Mouse (Mus musculus) left cerebral cortex, postnatal 10 days (tissue): ENCODE results near the gene Fbxo31. TPM values are rescaled to one million over a fixed set of nuclear protein-coding genes. Genes with fewer than 3 reads are reported as not detected.

Experiments
- DNase-seq, 2 experiments: peaks; one replicate each; pipeline ENCODE4 v3.0.0; 2021 to 2022; ENCODE audit warnings: low spot score in 2 of 2, mixed read lengths in 1 of 2; ENCODE audit errors: extremely low spot score in 1 of 2
- intact Hi-C: fragments of 180-260 bp; cut with DNase I; formaldehyde crosslinking; loops from one replicate; pipeline ENCODE4 v1.15.1; 2025
- total RNA-seq, 2 experiments: library from RNA; stranded (reverse); gene quantifications; 2 replicates each; pipeline ENCODE4 v1.2.3; 2021

The Fbxo31 gene
- total RNA-seq, 2 experiments from 2014 or later: 86.1 to 86.4 TPM

DNA sequence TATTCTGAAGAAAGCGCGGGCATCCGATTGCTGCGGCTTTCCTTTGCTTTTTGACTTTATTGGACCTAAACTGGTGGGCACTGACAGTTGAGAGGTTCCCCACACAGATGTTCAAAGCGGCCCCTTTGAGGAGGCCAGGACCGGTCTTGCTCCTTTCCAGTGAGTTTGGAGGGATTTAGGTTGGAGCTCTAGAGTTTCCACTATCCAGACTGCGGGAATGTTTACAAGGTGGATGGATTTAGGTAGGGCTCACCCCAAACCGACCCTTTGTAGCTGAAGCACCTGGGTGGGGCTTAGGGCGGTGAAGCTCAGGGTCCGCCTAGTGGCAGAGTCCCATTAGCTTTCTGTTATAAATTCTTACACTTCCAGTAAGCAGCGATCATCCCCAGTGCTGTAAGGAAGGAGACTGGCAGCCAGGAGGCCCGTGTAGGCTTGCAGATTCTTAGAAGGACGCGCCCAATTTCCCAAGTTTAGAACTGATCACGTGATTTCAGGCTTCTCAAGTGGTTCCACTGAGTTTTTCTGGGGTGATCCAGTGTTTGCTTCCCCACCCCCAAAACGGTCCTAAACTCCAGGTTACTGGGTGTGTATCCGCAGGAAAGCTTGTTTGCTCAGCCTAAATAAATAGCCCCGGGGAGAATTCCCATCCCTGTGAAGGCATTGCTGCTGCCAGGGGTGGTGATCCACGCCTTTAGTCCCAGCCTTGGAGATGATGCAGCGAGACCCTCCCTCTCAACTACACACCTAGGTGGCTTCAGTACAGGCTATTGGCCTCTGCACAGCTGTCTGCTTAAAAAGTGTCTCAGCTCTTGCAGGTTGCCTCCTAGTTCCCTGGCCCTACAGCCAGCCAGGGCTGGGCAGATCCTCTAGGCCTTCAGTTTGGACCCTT, 12.8 kb upstream of the Fbxo31 start:
- intact Hi-C loops: loop anchor here (5.0 kb wide), 1 partner anchor 44 kb away; no protein-coding TSS in a partner anchor
- DNase-seq: peak in 1 of 2 experiments; percentile 52

- intact Hi-C loops: loop anchor here (5.0 kb wide), 1 partner anchor 43 kb away; no protein-coding TSS in a partner anchor
- DNase-seq: peak; percentile 93 to 97
These were observed 11.9 kb upstream of the Fbxo31 start, which contains the start of gene Map1lc3b for GRCm38 (mm10) chr8:121590203-121591177. TSS of gene Map1lc3b (plus strand) at chr8:121590361.

DNA sequence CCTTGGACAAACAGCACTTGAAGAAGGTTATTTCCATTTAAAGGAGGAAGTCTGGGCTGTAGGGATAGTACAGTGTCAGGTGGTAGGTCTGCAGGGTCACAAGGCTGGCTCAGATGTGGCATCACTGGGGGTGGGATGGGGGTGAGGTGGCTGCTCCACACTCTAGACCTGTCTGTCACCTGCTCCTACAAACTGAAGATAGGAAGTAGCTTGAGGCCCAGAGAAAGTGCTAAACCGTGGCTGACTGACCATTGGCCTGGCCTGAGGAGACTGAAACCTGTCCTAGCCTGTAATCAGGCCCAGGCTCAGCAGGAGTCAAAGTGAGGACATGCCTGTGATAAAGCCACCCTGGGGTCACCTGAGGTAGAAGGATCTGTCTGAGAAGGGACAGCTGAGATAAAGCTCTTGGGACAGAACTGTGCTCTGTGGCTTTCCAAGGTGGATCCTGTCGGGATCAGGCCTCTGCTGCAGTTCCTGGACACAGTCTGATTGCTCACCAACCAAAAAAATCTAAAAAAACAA, 10.7 kb upstream of the Fbxo31 start:
- DNase-seq: no peak
- intact Hi-C loops: no loop called here

GRCm38 (mm10) chr8:121588750-121589149, 10.1 kb upstream of the Fbxo31 start:
- intact Hi-C loops: no loop called here
- DNase-seq: no peak

DNA sequence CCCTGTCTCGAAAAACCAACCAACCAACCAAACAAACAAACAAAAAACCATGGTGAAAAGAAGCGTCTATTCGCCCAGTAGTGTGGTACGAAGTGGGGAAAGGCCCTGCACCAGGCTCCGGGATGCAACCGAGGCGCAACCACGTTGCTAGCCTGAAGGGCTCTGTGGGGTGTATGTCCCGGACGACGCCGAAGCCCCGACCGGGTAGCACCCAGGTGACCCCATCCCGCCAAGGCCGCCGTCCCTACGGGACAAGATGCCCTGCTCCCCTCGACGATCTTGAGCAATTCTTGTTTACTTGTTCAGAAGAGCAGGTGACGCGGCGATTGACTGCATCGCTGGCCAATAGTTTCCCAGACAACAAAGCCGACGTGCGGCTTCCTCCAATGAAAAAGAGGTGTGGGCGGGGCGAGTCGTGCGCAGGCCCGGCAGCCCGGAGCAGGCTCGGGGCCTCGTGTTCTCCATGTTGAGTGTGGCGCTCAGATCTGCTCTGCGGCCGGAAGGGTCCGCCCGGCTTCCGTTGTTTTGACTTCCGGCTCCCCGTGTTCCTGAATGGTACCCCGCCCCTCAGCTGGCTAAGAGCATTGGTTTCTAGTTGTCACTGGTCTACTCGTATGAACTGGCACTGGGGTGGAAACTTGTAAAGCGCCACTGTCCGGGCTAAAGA, 6.7 kb upstream of the Fbxo31 start:
- intact Hi-C loops: no loop called here

DNA sequence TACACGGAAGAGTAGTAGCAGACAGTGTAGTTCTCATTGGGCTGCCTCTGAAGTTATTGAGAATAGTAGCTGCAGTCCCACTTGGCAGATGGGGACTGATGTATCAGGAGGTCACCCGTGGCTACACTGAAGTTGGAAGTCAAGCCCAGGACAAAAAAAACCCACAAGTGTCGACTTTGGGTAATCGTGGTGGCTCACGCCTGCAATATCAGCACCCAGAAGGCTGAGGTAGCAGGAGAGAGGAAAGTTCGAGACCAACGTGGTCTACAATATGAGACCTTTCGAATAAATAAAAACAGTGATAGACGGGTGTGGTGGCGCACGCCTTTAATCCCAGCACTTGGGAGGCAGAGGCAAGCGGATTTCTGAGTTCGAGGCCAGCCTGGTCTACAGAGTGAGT, 6.1 kb upstream of the Fbxo31 start:
- no peak for DNase-seq
- intact Hi-C loops: no loop called here

More for the DNA sequence above, 6.7 kb upstream of the Fbxo31 start:
- DNase-seq: peak; percentile 99 to 100

GRCm38 (mm10) chr8:121583653-121584052, 5.0 kb upstream of the Fbxo31 start:
- intact Hi-C loops: no loop called here

DNA sequence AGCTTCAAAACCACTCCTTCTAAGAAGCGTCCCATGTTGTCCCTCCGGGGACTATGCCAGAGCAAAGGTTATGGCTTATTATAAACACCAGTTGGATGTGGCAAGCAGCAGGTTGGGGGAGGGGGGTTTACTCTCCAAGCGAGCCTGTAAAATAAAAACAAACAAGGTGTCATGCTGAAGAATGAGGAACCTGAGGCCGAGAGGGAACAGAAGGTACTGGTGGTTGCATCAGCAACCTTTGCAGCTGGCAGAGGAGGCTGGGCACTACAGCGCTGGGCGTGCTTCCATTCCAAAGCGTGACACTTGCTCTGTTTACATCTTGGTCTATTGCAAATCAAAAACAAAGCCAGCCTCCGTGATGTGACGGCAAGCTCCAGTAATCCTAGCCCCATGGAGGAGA, 1.9 kb upstream of the Fbxo31 start:
- intact Hi-C loops: no loop called here
- no peak for DNase-seq

More at GRCm38 (mm10) chr8:121583653-121584052, 5.0 kb upstream of the Fbxo31 start:
- DNase-seq: no peak

- DNase-seq: no peak
- intact Hi-C loops: no loop called here
These were observed 593 bp downstream of the Fbxo31 start for GRCm38 (mm10) chr8:121577751-121578675.

GRCm38 (mm10) chr8:121575661-121576060, 2.9 kb downstream of the Fbxo31 start:
- no peak for DNase-seq
- intact Hi-C loops: no loop called here

- DNase-seq: peak in 1 of 2 experiments; percentile 74
- intact Hi-C loops: no loop called here
These were observed 5.3 kb downstream of the Fbxo31 start for GRCm38 (mm10) chr8:121573275-121573674.

- intact Hi-C loops: no loop called here
- no peak for DNase-seq
These were observed 6.5 kb downstream of the Fbxo31 start for GRCm38 (mm10) chr8:121572121-121572520.

DNA sequence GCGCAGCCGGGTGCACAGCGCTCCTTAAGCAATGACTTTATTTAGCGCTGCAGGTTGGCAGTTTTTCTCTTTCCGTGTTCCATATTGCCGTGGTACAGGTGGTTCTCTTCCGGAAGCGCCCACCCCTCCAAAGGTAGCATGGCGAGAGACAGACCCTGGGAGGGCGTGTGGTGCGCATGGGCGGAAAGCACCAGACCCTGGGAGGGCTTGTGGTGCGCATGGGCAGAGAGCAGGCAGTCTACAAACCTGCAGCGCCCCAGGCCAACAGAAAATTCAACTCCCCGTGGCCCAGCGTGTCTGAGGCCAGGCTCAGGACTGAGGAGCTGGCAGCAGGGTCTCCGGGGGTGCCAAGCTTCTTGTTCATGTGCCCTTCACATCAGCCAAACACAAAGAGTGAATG, 7.8 kb downstream of the Fbxo31 start:
- intact Hi-C loops: no loop called here
- DNase-seq: no peak

- intact Hi-C loops: no loop called here
- DNase-seq: no peak
These were observed 8.3 kb downstream of the Fbxo31 start for GRCm38 (mm10) chr8:121570335-121570734.

GRCm38 (mm10) chr8:121568321-121568720, 10.3 kb downstream of the Fbxo31 start:
- intact Hi-C loops: no loop called here
- DNase-seq: no peak

DNA sequence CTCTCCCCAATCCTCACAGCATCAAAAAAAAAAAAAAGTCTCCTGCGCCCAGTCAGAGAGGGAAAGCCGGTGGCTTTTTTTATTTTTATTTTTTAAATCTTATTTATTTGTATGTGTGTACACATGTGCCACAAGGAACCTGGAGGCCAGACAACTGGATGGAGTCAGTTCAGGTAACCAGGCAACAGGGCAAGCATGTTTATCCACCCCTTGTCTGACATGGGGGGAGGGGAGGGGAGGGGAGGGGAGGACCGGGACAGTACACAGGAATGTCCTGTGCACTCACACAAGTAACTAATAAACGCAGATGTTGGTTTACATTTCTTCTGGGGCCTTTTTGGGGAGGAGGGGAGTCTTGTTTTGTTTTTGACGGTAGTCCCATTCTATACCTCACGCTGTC, 14.9 kb downstream of the Fbxo31 start:
- no peak for DNase-seq
- intact Hi-C loops: no loop called here

DNA sequence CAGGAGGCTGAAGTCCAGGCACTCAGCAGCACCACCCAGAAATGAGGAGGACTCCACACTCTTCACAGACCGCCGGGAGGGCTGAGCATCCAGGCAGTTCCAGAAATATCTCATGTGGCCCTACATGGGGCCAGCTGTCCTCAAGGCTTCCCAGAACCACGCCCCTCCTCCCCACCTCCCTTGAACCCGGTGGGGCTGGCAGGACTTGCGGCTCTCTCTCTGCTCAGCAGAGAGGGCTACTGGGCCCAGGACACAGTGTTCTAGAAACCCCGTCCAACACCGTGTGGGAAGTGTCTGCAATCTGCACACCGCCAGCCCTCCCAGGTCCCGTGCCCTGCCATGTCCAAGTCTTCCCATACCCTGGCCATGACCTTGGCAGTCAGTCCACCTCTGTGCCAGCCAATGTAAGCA, 15.7 kb downstream of the Fbxo31 start:
- intact Hi-C loops: no loop called here

More for the DNA sequence above, 15.7 kb downstream of the Fbxo31 start:
- DNase-seq: no peak
